Mouse (Mus musculus): ENCODE measurements around the gene Mapk14.

Gene Mapk14

DNA sequence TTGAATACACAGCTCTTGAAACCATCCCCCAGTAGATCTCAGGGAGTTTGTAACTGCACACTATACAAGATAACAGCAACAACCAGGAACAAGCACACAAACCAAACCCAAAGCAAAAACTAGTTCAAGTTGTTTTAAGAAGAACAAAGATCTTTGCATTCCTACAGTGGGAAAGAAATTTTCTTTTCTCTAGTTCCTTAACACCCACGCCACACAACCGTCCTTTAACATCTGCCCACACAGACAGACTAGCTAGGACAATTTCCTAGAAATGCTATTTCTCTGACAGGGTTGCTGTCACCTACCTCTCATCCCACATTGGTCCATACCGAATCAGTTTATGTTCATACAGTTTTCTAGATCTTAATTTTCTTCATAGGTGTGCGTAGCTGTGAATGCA, 105.9 kb downstream of the Mapk14 start:
- no peak for DNase-seq

All from thymus, postnatal 14 days (tissue).